Mouse (Mus musculus) CH12F3 (cell line): ENCODE data around the gene Ddx23.

ENCODE experiments used
- in situ Hi-C: fragments of 300-500 bp; cut with MboI; formaldehyde crosslinking; loops from 2 replicates; pipeline ENCODE4 v1.14.3; 2020; ENCODE audit warnings: low sequenced_read_pairs

Ddx23 gene

DNA sequence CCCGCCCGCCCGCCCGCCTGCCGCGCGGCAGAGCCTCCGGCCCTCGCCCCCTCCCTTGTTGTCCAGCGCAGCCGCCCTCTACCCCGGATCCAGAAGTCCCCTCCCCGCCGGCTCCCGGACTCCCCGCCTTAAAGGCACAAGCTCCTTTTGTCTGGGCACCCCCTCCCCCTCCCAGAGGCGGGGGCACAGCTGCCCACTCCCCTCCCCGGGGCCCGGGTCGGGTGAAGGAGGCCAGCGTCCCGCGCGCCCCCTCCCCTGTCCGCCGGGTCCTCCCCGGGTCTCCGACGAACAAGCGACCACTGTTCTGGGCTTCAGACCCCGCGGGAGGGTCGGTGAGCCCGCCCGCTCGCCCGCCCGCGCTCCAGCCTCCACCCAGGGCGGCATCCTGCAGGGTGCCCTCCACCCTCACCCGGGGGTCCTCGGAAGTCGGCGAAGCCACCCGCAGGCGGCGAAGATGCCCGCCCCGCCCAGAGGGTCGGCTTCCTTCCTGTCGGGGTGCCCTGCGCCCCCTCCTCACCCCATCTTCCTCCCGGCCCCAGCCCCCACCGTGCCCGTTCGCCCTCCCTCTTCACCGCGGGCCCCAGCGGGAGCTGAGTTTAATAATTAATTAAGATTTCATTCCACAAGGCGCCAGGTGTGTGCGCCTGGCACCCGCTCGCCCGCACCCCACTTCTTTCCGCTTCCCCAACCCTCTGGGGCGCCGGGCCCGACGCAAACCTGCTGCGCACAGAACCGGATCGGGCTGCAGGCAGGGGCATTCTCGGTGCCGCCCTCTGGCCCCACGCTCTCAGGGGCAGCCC lies 53.2 kb downstream of the Ddx23 start, which contains the start of gene Adcy6:
Gene Adcy6 (minus strand): TSS at position 746 of the 800 bp plus-strand sequence.
- in situ Hi-C loops = no loop called here

GRCm38 (mm10) chr15:98608784-98609250 lies 53.9 kb downstream of the Ddx23 start:
- in situ Hi-C loops = no loop called here

GRCm38 (mm10) chr15:98608058-98608783 lies 54.5 kb downstream of the Ddx23 start:
- in situ Hi-C loops = no loop called here

- in situ Hi-C loops = no loop called here
Measured at GRCm38 (mm10) chr15:98607557-98607956, 55.1 kb downstream of the Ddx23 start.

DNA sequence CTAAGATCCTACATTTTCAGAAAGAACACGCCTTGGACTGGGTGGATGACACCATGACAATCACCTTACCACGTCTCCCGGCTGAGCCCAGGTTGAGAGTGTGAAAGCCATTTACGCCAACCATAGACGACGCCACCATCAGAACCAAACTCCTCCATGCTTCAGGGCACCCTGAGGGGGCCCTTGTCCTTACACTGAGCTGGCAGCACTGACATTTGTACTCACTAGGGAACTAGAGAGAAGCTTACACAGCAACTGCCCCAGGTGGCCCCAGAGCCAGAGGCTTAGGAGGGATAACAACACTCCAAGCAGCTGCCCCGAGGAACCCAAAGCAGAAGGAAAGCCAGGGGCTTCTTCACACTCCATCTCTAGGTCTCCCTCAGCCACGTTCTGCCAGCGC lies 56.0 kb downstream of the Ddx23 start:
- in situ Hi-C loops = no loop called here

- in situ Hi-C loops = no loop called here
Measured at GRCm38 (mm10) chr15:98606051-98606536, 56.6 kb downstream of the Ddx23 start.

- in situ Hi-C loops = no loop called here
Measured at GRCm38 (mm10) chr15:98604041-98604575, 58.6 kb downstream of the Ddx23 start.

GRCm38 (mm10) chr15:98602921-98603458 lies 59.7 kb downstream of the Ddx23 start:
- in situ Hi-C loops = no loop called here

GRCm38 (mm10) chr15:98602191-98602881 lies 60.4 kb downstream of the Ddx23 start:
- in situ Hi-C loops = no loop called here

GRCm38 (mm10) chr15:98601832-98602190 lies 60.9 kb downstream of the Ddx23 start:
- in situ Hi-C loops = no loop called here

GRCm38 (mm10) chr15:98600036-98600709 lies 62.5 kb downstream of the Ddx23 start:
- in situ Hi-C loops = no loop called here

DNA sequence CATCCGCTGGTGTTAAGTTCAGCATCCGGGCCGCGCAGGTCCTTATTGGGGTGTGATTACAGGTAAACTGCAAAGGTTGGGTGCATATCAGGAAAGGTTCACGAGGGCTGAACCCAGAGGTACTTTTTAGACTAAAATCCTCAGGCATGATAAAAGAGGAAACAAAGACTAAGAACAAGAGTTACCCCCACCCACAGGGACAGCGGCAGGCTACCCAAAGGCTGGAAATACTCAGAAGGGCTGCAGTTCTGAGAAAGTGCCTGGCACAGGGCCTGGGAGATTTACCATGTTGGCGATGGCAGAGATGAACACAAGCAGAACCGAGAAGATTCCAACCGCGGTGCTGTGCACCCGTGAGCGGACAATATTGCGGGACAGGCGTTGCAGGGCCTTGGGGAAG lies 66.1 kb downstream of the Ddx23 start:
- in situ Hi-C loops = no loop called here
